Mouse (Mus musculus) 3134 (cell line): Measurements from ENCODE around the gene Zc3h18.
A peak's percentile ranks its signal among the peaks of the same experiment; 100 is the strongest.

Experiments used
- DNase-seq: peaks from one replicate; pipeline ENCODE4 v3.0.0-alpha.2; 2011; ENCODE audit warnings: low spot score; ENCODE audit not compliant: insufficient read length; ENCODE audit errors: extremely low read depth

The Zc3h18 gene

GRCm38 (mm10) chr8:122376365-122377231, at the start of gene Zc3h18:
Zc3h18 (plus strand) TSS chr8:122376609.
- peak; percentile 99 for DNase-seq

DNA sequence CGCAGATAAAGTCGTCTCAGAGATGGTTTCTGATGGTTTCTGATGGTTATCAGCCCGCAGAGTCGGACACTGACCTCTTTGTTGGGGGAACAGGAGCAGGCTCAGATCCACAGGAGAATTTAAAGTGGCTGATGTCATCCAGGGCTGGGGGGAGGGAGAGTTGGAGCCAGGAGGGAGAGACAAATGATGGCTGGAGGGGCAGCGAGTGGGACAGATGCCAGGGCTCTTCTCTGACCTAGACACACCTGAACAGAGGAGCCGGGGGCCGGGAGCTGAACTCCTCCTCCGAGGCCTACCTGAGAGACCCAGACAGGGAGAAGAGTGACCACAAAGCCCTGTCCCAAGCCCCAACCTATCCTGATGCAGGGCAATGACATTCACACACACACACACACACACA, 47.3 kb upstream of the Zc3h18 start:
- no peak for DNase-seq

DNA sequence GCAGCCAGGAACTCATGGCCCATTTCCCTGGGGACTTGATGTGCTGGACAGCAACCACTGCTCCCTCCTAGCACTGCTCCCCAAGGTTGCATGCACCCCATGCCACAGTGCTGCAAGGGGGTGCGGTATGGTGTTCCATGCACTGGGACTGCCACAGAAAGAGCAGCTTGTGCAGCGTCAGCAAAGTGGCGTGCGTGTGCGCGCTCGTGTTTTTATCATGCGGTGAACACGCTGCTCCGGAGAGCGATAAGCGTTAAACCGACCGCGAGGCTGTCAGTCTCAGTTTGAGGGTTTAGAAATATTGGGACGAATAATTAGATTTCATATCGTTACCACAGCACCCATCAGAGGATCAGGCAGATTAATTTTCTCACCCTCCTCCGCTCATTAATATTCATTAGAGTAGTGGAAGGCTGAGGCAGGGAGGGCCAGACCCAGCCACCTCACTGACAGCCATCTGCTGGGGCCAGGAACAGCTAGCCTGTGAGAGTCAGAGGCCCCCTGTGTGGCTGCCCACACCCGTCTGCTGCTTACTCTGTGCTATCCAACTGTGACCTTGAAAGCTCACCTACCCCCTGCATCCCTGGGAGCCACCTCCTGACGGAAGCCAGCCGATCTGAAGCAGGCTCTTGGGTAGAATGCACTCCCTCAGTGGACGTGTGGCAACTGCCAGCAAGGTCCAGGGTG, 46.7 kb upstream of the Zc3h18 start:
- DNase-seq = no peak

DNA sequence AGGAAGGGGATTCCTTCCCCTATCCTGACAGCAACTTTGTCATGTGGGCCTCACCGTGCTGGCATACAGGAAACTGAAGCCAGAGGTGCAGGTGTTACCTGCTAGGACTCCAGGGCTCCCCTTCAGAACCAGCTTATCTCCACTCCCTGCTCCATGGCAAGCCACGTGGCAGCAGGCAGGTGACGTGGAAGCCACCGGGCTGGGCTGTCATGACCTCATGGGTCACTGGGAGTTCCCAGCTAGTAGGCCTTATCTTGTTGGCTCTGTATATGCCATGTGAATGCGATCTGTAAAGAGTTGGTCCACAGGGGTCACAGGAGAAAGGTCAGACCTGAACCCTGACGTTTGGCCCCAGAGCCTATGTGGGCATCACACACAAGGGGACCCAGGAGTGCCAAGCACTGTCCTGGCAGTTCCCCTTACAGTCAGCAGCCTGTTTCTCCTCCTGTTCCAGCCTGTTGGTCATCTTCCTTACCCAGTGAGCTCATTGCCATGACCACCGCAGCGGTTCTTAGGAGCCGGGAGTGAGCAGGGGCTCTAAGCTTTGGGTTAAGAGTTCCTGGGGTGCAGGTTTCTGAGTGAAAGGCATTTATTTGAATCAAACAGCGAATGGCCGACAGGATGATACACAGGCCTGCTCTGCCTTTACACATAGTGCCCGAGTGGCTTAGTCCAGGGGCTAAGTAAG, 45.8 kb upstream of the Zc3h18 start:
- DNase-seq = no peak

DNA sequence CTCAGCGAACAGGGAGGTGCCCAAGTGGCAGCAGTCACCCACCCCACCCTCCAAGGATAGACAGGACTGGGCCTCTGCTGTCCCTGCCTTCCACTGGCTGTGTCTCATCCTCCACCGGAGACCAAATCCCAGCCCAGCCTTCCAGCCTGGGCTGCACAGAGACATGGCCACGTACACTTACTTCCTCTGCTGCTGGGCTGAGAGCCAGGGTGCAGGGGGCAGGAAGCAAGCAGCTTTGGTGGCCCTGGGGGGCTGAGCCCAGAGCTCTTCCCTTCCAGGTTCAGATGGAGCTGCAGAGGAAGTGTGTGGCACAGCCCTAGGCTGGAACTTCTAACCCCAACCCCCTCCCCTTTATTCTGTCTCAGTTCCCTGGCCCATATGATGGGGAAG, 45.3 kb upstream of the Zc3h18 start:
- DNase-seq = no peak

DNA sequence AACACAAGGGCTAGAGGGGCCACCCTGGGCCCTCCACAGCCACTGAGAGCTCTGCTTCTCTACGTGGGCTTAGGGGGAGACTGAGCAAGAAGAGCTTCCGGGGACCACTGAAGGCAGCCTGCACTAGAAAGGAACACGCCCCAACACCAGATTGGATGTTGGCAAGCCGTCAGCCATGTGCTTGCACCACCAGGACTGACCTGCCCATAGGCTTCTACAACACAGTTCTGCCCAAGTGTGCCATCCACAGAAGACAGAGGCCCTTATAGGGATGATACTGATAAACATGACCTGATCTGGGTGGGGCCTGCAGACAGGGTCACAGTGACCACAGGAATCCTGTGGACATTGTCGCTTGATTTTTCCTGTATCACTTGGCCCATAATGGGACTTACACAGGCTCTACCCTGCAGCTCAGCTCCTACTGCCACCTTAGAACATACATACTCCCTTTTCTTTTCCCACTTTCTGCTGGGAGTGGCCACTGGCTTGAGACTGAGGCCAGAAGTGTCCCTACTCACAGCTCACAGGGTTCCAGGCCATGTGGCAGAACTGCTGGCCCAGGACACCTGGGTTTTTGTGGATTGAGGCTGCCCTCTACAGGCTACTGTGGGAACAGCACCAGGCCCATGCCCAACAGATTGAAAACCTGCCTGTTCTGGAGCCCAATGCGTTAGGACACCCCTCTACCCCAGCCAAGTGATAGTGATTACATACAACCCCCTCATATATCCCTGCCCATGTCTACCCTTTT, 43.5 kb upstream of the Zc3h18 start:
- DNase-seq = peak; percentile 55

DNA sequence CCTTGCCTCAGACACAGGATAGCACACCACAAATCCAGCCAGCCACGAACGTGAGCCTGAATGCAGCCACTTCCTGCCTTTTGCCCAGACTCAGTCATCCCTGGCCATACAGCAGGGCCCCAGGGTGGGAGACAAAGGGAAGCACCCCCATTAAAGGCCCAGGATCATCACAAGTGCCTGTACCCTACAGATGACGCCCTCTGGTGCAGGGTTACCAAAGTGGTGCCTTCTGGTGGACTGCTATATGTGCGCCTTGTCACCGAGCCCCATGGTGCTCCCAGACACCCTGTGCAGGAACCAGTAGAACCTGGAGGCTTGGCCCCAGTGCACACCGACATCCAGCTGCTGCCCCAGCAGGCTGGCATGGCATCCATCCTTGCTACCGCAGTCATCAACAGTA, 42.9 kb upstream of the Zc3h18 start:
- DNase-seq = no peak

GRCm38 (mm10) chr8:122334791-122335490, 41.5 kb upstream of the Zc3h18 start:
- DNase-seq = no peak

DNA sequence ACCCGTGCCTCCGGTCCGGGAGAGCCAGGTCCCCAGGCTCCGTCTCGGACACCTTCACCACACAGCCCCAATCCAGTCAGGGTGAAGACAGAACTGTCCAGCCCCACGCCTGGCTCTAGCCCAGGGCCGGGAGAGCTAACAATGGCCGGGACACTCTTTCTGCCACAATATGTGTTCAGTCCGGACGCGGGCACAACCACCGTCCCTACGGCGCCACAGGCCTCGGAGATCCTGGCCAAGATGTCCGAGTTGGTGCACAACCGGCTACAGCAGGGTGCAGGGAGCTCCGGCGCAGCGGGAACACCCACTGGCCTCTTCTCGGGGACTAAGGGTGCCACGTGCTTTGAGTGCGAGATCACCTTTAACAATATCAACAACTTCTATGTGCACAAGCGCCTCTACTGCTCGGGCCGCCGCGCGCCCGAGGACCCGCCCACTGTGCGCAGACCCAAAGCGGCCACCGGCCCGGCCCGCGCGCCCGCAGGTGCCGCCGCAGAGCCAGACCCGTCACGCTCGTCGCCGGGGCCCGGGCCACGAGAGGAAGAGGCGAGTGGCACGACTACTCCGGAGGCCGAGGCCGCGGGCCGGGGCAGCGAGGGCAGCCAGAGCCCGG, 40.7 kb upstream of the Zc3h18 start:
- DNase-seq = no peak

- no peak for DNase-seq
Observed at GRCm38 (mm10) chr8:122336251-122336910, 40.0 kb upstream of the Zc3h18 start.

GRCm38 (mm10) chr8:122338852-122339251, 37.6 kb upstream of the Zc3h18 start:
- no peak for DNase-seq

DNA sequence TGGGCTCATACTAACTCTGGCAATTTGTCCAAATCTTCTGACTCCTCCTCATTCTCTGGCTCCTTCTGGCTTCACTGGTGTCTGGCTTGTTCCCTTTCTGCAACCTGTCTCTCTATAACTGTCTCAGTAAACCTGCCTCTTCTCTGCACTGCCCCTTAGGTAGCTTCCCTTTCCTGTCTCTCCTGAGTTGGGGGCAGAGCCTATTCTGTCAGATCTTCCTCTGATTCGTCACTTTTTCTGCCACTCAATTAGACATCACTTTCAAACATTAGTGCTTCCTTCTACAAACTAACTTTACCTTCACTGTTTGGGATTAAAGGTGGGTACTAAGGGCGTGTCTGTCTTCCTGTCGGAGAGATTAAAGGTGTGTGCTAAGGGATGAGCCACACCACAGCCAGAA, 35.6 kb upstream of the Zc3h18 start:
- DNase-seq = no peak

GRCm38 (mm10) chr8:122341790-122342189, 34.6 kb upstream of the Zc3h18 start:
- no peak for DNase-seq

GRCm38 (mm10) chr8:122342362-122342761, 34.0 kb upstream of the Zc3h18 start:
- DNase-seq = peak; percentile 65

- peak; percentile 65 for DNase-seq
Observed at GRCm38 (mm10) chr8:122342806-122343209, 33.6 kb upstream of the Zc3h18 start.

GRCm38 (mm10) chr8:122343341-122343740, 33.1 kb upstream of the Zc3h18 start:
- no peak for DNase-seq

GRCm38 (mm10) chr8:122343758-122344157, 32.7 kb upstream of the Zc3h18 start:
- peak; percentile 84 for DNase-seq

DNA sequence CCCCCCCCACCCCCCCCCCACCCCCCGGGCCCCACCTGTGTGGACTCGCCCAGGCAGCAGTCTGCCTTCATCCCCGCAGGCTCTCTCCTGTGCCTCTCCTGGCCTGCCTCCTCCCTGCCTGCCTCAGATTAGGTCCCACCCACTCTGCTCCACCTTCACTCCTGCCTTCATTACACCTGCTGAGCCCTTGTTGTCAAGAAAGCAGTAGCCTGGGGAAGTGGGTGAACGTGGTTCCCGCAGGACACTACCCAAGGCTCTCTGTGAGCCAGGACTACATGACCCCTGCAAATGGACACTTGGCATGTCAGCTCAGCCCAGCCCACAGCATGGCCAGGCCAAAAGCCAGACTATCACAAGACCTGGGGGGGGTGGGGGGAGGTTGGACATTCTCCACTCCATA, 32.2 kb upstream of the Zc3h18 start:
- peak; percentile 63 for DNase-seq
